Mouse (Mus musculus) thymus, adult 2 months (tissue): ENCODE measurements around the gene Gatb. TPM values are rescaled to one million over a fixed set of nuclear protein-coding genes. Genes with fewer than 3 reads are reported as not detected.

ENCODE experiments used
- DNase-seq: peaks from one replicate; pipeline ENCODE4 v3.0.0; 2021
- H3K27ac ChIP-seq: fragments of 200-500 bp; 2 replicates; pipeline ENCODE4 v1.5.1; 2012; ENCODE audit warnings: low read length, control low read depth; ENCODE audit not compliant: control insufficient read depth, insufficient read depth
- H3K27me3 ChIP-seq: fragments of 200-500 bp; 2 replicates; pipeline ENCODE4 v1.6.1; 2012; ENCODE audit warnings: mild to moderate bottlenecking, low read length, moderate library complexity, mixed read lengths; ENCODE audit not compliant: control insufficient read depth, insufficient read depth
- H3K36me3 ChIP-seq: fragments of 200-500 bp; 2 replicates; pipeline ENCODE4 v1.6.1; 2012; ENCODE audit warnings: mild to moderate bottlenecking, low read length, moderate library complexity; ENCODE audit not compliant: control insufficient read depth, insufficient read depth
- H3K4me1 ChIP-seq: fragments of 200-500 bp; replicated peaks from 2 replicates; pipeline ENCODE4 v1.6.1; 2012; ENCODE audit warnings: low read length; ENCODE audit not compliant: control insufficient read depth, insufficient read depth
- H3K4me3 ChIP-seq: fragments of 200-500 bp; 2 replicates; pipeline ENCODE4 v1.5.1; 2012; ENCODE audit warnings: mild to moderate bottlenecking, low read length, control low read depth, moderate library complexity; ENCODE audit not compliant: control insufficient read depth, insufficient read depth
- CTCF ChIP-seq: fragments of 200-500 bp; IDR thresholded peaks from 2 replicates; pipeline ENCODE4 v1.5.1; 2012; ENCODE audit warnings: mild to moderate bottlenecking, control low read depth, low read length, moderate library complexity, borderline replicate concordance; ENCODE audit not compliant: control insufficient read depth, poor library complexity, insufficient read depth; ENCODE audit errors: extremely low read depth
- POLR2A ChIP-seq: fragments of 200-500 bp; IDR thresholded peaks from 2 replicates; pipeline ENCODE4 v1.6.1; 2012; ENCODE audit warnings: mild to moderate bottlenecking, low read length, control low read depth, moderate library complexity; ENCODE audit not compliant: control insufficient read depth, poor library complexity, insufficient read depth; ENCODE audit errors: extremely low read depth
- WGBS: fragments of 180-500 bp; shearing (Covaris S2); methylation state at CpG from one replicate; pipeline ENCODE4 v1.1.7; 2018; 5-methylcytosine and 5-hydroxymethylcytosine counted together
- polyA plus RNA-seq: library from polyadenylated mRNA; depleted of rRNA; stranded (reverse); fragments of >200 nt; gene quantifications from 2 replicates; pipeline ENCODE4 v1.2.3, GENCODE M21; 2012

Gene Gatb
- polyA plus RNA-seq, 1 experiment: 4.8 TPM

GRCm38 (mm10) chr3:85666166-85666565 lies 92.2 kb downstream of the Gatb start:
- 87% methylated on average over 3 of the region's 3 CpGs for WGBS
- H3K27me3 ChIP-seq: no peaks in the 10 kb centered on the region

GRCm38 (mm10) chr3:85666736-85667135 lies 92.8 kb downstream of the Gatb start:
- 93% methylated on average over 12 of the region's 12 CpGs for WGBS
- Histone ChIP-seq H3K4me1 (no peaks in the 10 kb centered on the region), H3K4me3 (no peak overlapping the region), H3K27ac (no peak overlapping the region), H3K27me3 (no peaks in the 10 kb centered on the region), H3K36me3 (no peaks in the 10 kb centered on the region)
- no peak for DNase-seq
- no peak for TF ChIP-seq POLR2A
- no peak for TF ChIP-seq CTCF

More at GRCm38 (mm10) chr3:85666166-85666565, 92.2 kb downstream of the Gatb start:
- H3K4me3 ChIP-seq: no peak overlapping the region
- DNase-seq: no peak
- TF ChIP-seq POLR2A: no peak
- TF ChIP-seq CTCF: no peak
- H3K27ac ChIP-seq: no peak overlapping the region
- no peaks in the 10 kb centered on the region for H3K36me3 ChIP-seq
- H3K4me1 ChIP-seq: no peaks in the 10 kb centered on the region

- H3K4me3 ChIP-seq: no peak overlapping the region
- TF ChIP-seq CTCF (no peak), POLR2A (no peak)
- H3K27me3 ChIP-seq: no peaks in the 10 kb centered on the region
- DNase-seq: no peak
- no peaks in the 10 kb centered on the region for H3K4me1 ChIP-seq
- no peaks in the 10 kb centered on the region for H3K36me3 ChIP-seq
- no peak overlapping the region for H3K27ac ChIP-seq
- WGBS: 93% methylated on average over 6 of the region's 6 CpGs
Observed at GRCm38 (mm10) chr3:85667683-85668082, 93.8 kb downstream of the Gatb start.

GRCm38 (mm10) chr3:85669844-85670243 lies 95.9 kb downstream of the Gatb start:
- no peaks in the 10 kb centered on the region for H3K4me1 ChIP-seq
- no peak overlapping the region for H3K4me3 ChIP-seq
- DNase-seq: no peak
- no peaks in the 10 kb centered on the region for H3K36me3 ChIP-seq
- no peaks in the 10 kb centered on the region for H3K27me3 ChIP-seq
- WGBS: 93% methylated on average over 6 of the region's 6 CpGs
- TF ChIP-seq POLR2A (no peak), CTCF (no peak)
- H3K27ac ChIP-seq: no peak overlapping the region

GRCm38 (mm10) chr3:85677133-85677532 lies 103.2 kb downstream of the Gatb start:
- DNase-seq: no peak
- no peak for TF ChIP-seq CTCF
- TF ChIP-seq POLR2A: no peak
- Histone ChIP-seq H3K4me1 (no peaks in the 10 kb centered on the region), H3K4me3 (no peak overlapping the region), H3K27ac (no peak overlapping the region), H3K36me3 (no peaks in the 10 kb centered on the region), H3K27me3 (no peaks in the 10 kb centered on the region)
- 86% methylated on average over 8 of the region's 8 CpGs for WGBS

GRCm38 (mm10) chr3:85677952-85678351 lies 104.0 kb downstream of the Gatb start:
- 83% methylated on average over 3 of the region's 3 CpGs for WGBS
- DNase-seq: no peak
- no peak for TF ChIP-seq POLR2A
- no peak for TF ChIP-seq CTCF

GRCm38 (mm10) chr3:85679312-85679933 lies 105.5 kb downstream of the Gatb start:
- H3K27ac ChIP-seq: no peak overlapping the region
- WGBS: 90% methylated on average over 8 of the region's 8 CpGs
- no peak for TF ChIP-seq CTCF
- no peak for TF ChIP-seq POLR2A
- no peaks in the 10 kb centered on the region for H3K36me3 ChIP-seq
- no peak for DNase-seq
- no peaks in the 10 kb centered on the region for H3K4me1 ChIP-seq
- no peaks in the 10 kb centered on the region for H3K27me3 ChIP-seq
- H3K4me3 ChIP-seq: no peak overlapping the region

More at GRCm38 (mm10) chr3:85677952-85678351, 104.0 kb downstream of the Gatb start:
- Histone ChIP-seq H3K27me3 (no peaks in the 10 kb centered on the region), H3K27ac (no peak overlapping the region), H3K4me3 (no peak overlapping the region), H3K36me3 (no peaks in the 10 kb centered on the region), H3K4me1 (no peaks in the 10 kb centered on the region)
